8 mouse cellular contexts compared by ENCODE assay signal in genomic region chr11:59293616-59294015, GRCm38 (mm10). TPM values are rescaled to one million over a fixed set of nuclear protein-coding genes. Genes with fewer than 3 reads are reported as not detected.
A peak's percentile ranks its signal among the peaks of the same experiment; 100 is the strongest.
DNase-seq lines count a peak whose midpoint lies in the region; TF ChIP-seq lines count a peak whose summit lies in the region.

No protein-coding gene starts in this region.

- TF ChIP-seq POLR2A in heart, adult 2 months (IDR thresholded peaks at IDR 0.05; ENCODE audit: insufficient read depth, low read depth, low read length), result no peak

- H3K9ac ChIP-seq in heart, adult 2 months (ENCODE audit: low read depth, low read length), result no peak overlapping the region

- H3K36me3 ChIP-seq in heart, adult 2 months (ENCODE audit: control insufficient read depth, insufficient read depth, low read length), result no peaks in the 10 kb centered on the region

- no peaks in the 10 kb centered on the region; the same call in 1 of the 2 replicates for H3K4me1 ChIP-seq in heart, adult 2 months (ENCODE audit: control insufficient read depth, insufficient read depth, low read length)

- TF ChIP-seq EP300 in heart, adult 2 months (IDR thresholded peaks at IDR 0.05; ENCODE audit: insufficient read depth, low read depth, low read length), result no peak

- H3K4me3 ChIP-seq in heart, adult 2 months, result no peak overlapping the region

- intact Hi-C loops in heart, adult 2 months (cut with DNase I), result loop anchor here (1.0 to 5.0 kb wide), 2 partner anchors 55 to 196 kb away; no protein-coding TSS in a partner anchor
- intact Hi-C loops in left cerebral cortex, postnatal 36 days (cut with DNase I), result loop anchor here (2.0 kb wide), 1 partner anchor 55 kb away; no protein-coding TSS in a partner anchor

- WGBS in heart, adult 2 months, result 22% methylated on average over 7 of the region's 7 CpGs

- peak; percentile 75 for TF ChIP-seq CTCF in heart, adult 2 months (IDR thresholded peaks at IDR 0.05)

- no peaks in the 10 kb centered on the region for H3K79me2 ChIP-seq in heart, adult 2 months (replicated peaks; ENCODE audit: control insufficient read depth, insufficient read depth, low read length)

- H3K27me3 ChIP-seq in heart, adult 2 months (ENCODE audit: control insufficient read depth, insufficient read depth, low read length), result peaks cover 10% of the 10 kb centered on the region

- H3K27ac ChIP-seq in heart, adult 2 months, result no peak overlapping the region

- DNase-seq in heart, adult 2 months, result peak; percentile 49 to 53
- DNase-seq in heart, adult 9 months (ENCODE audit: low spot score in 2 of 2), result no peak
- peak; percentile 73 for DNase-seq in urinary bladder, postnatal 14 days (ENCODE audit: low spot score)
- DNase-seq in urinary bladder, postnatal 10 days (ENCODE audit: low spot score), result no peak
- DNase-seq in cerebellum, adult 8-10 months, result peak; percentile 44
- DNase-seq in liver, result peak; percentile 77
- DNase-seq in spleen, adult 12 weeks (ENCODE audit: low spot score), result peak; percentile 18
- DNase-seq in left cerebral cortex, postnatal 36 days (ENCODE audit: low spot score in 2 of 2), result no peak

RNA-seq across cellular contexts. Expression of gene Wnt3a, which starts 3.1 kb away (rescaled TPM):
- total RNA-seq in heart, adult 2 months (2021), result not detected
- not detected in 2 replicates for polyA plus RNA-seq in heart, adult 2 months (2012; rRNA removed)
- not detected for total RNA-seq in left cerebral cortex, postnatal 36 days (2021)

RNA-seq across cellular contexts. Expression of gene Wnt9a, which starts 13.1 kb away (rescaled TPM):
- 1 to 10 TPM; 4.3 to 4.6 TPM for total RNA-seq in heart, adult 2 months (2021)
- polyA plus RNA-seq in heart, adult 2 months (2012; rRNA removed), result 4.6 and 7.2 TPM in 2 replicates
- total RNA-seq in left cerebral cortex, postnatal 36 days (2021), result 10 to 100 TPM; 14.6 to 24.0 TPM

Comparison
In these comparisons a context has a peak if more than half of its experiments do, and no peak if none do; other contexts are left out.
1. DNase-seq: peak in heart, adult 2 months (2 of 2), urinary bladder, postnatal 14 days (single experiment), cerebellum, adult 8-10 months (single experiment), liver (single experiment) and spleen, adult 12 weeks (single experiment); none in heart, adult 9 months (0 of 2), urinary bladder, postnatal 10 days (single experiment) and left cerebral cortex, postnatal 36 days (0 of 2).